Mouse (Mus musculus) midbrain, embryonic 14.5 days (tissue): ENCODE results near the gene Plek2. TPM values are rescaled to one million over a fixed set of nuclear protein-coding genes. Genes with fewer than 3 reads are reported as not detected.
A peak's percentile ranks its signal among the peaks of the same experiment; 100 is the strongest.

ENCODE experiments used
- ATAC-seq: fragments of 200-750 bp; cut with Nextera tagmentation; 2 replicates; pipeline ENCODE4 v1.8.0; 2017; ENCODE audit warnings: moderate number of reproducible peaks, moderate library complexity; ENCODE audit not compliant: low FRiP score, low TSS enrichment
- DNase-seq: peaks from one replicate; pipeline ENCODE4 v3.0.0-alpha.2; 2015
- H3K27ac ChIP-seq: fragments of 300-500 bp; sonication (generic); replicated peaks from 2 replicates; pipeline ENCODE4 v1.5.1; 2014; ENCODE audit warnings: mild to moderate bottlenecking, low read depth, low read length, moderate library complexity
- H3K27me3 ChIP-seq: fragments of 300-500 bp; sonication (generic); 2 replicates; pipeline ENCODE4 v1.6.1; 2014; ENCODE audit warnings: low read length, control low read depth, mixed read lengths; ENCODE audit not compliant: control insufficient read depth, insufficient read depth
- H3K36me3 ChIP-seq: fragments of 300-500 bp; sonication (generic); 2 replicates; pipeline ENCODE4 v1.6.1; 2014; ENCODE audit warnings: low read length, control low read depth; ENCODE audit not compliant: control insufficient read depth, insufficient read depth
- H3K4me1 ChIP-seq: fragments of 300-500 bp; sonication (generic); 2 replicates; pipeline ENCODE4 v1.6.1; 2014; ENCODE audit warnings: mild to moderate bottlenecking, antibody characterized with exemption, low read length, control low read depth; ENCODE audit not compliant: control insufficient read depth, insufficient read depth
- H3K4me2 ChIP-seq: fragments of 300-500 bp; sonication (generic); 2 replicates; pipeline ENCODE4 v1.6.1; 2014; ENCODE audit warnings: mild to moderate bottlenecking, low read length, moderate library complexity
- H3K4me3 ChIP-seq: fragments of 300-500 bp; sonication (generic); replicated peaks from 2 replicates; pipeline ENCODE4 v1.5.1; 2014; ENCODE audit warnings: low read depth, low read length
- H3K9ac ChIP-seq: fragments of 300-500 bp; sonication (generic); replicated peaks from 2 replicates; pipeline ENCODE4 v1.6.1; 2014; ENCODE audit warnings: mild to moderate bottlenecking, low read length, moderate library complexity
- H3K9me3 ChIP-seq: fragments of 300-500 bp; sonication (generic); 2 replicates; pipeline ENCODE4 v1.6.1; 2016; ENCODE audit warnings: low read length, control low read depth, mixed read lengths; ENCODE audit not compliant: control insufficient read depth
- WGBS: fragments of 180-500 bp; shearing (Covaris S2); extraction: QIAGEN DNeasy Blood & Tissue Kit; methylation state at CpG from one replicate; pipeline ENCODE4 v1.1.7; 2014; 5-methylcytosine and 5-hydroxymethylcytosine counted together
- polyA plus RNA-seq: library from polyadenylated mRNA; unstranded; fragments of >200 nt; fragmentation: Nextera tagmentation; extraction: Ambion mirVana; gene quantifications from 2 replicates; pipeline ENCODE4 v1.2.1, GENCODE M21; 2014

The Plek2 gene
- polyA plus RNA-seq, 1 experiment from 2014 or later: 0.92 TPM

- H3K4me1 ChIP-seq: peaks cover 9% of the 10 kb centered on the region; the same call in 1 of the 2 replicates
- no peaks in the 10 kb centered on the region for H3K36me3 ChIP-seq
- DNase-seq (no peak), ATAC-seq (no peak)
- H3K27ac ChIP-seq: no peak overlapping the region
- no peak overlapping the region for H3K9ac ChIP-seq
- no peak overlapping the region for H3K4me2 ChIP-seq
- no peak overlapping the region for H3K4me3 ChIP-seq
- H3K27me3 ChIP-seq: peaks cover 15% of the 10 kb centered on the region; the same call in 1 of the 2 replicates
- H3K9me3 ChIP-seq: no peaks in the 10 kb centered on the region
- WGBS: 81% methylated on average over 4 of the region's 4 CpGs
Observed at GRCm38 (mm10) chr12:78903313-78903712, 3.5 kb downstream of the Plek2 start.

GRCm38 (mm10) chr12:78901467-78901866 lies 5.3 kb downstream of the Plek2 start:
- 0 out of 2 replicates have a peak, but pooled peaks cover 4% of the 10 kb centered on the region for H3K27me3 ChIP-seq
- WGBS: 87% methylated on average over 5 of the region's 5 CpGs
- H3K4me2 ChIP-seq: no peak overlapping the region
- no peak overlapping the region for H3K27ac ChIP-seq
- no peak overlapping the region for H3K9ac ChIP-seq
- H3K4me1 ChIP-seq: no peaks in the 10 kb centered on the region
- H3K36me3 ChIP-seq: no peaks in the 10 kb centered on the region
- ATAC-seq: no peak
- no peak overlapping the region for H3K4me3 ChIP-seq
- no peak for DNase-seq
- no peaks in the 10 kb centered on the region for H3K9me3 ChIP-seq

DNA sequence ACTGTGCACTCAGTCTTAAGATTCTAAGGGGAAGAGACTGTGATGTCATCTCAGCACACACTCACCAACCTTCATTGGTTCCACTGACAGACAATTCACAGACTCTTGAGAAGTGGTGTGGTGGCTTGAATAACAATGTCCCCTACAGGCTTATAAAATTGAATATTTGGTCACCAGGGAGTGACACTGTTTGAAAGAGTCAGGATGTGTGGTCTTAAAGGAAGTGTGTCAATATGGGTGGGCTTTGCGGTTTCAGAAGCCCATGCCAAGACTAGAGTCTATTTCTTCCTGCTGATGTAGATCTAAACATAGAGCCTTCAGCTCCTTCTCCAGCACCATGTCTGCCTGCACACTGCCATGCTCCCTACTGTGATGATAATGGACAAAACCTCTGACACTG lies 8.9 kb downstream of the Plek2 start:
- ATAC-seq: no peak
- no peak overlapping the region for H3K4me3 ChIP-seq
- no peaks in the 10 kb centered on the region for H3K4me1 ChIP-seq
- H3K36me3 ChIP-seq: no peaks in the 10 kb centered on the region
- no peak overlapping the region for H3K9ac ChIP-seq
- H3K4me2 ChIP-seq: no peak overlapping the region
- no peaks in the 10 kb centered on the region for H3K27me3 ChIP-seq
- no peaks in the 10 kb centered on the region for H3K9me3 ChIP-seq
- no peak overlapping the region for H3K27ac ChIP-seq
- no peak for DNase-seq
- 95% methylated on average over 1 of the region's 1 CpGs for WGBS

DNA sequence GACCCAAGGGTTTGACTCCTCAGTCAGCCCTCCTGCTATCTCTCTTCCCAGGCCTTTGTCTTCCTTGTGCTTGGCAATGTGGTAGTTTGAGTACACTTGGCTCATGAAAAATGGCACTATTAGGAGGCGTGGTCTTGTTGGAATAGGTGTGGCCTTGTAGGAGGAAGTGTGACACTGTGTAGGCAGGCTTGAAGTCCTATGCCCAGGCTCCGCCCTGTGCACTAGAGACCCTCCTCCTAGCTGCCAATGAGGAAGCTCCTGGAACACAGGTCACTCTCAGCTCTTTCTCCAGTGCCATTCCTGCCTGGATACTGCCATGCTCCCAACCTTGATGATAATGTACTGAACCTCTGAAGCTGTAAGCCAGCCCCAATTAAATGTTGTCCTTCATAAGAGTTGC lies 15.6 kb downstream of the Plek2 start:
- WGBS: 95% methylated on average over 2 of the region's 2 CpGs
- Histone ChIP-seq H3K9me3 (no peaks in the 10 kb centered on the region), H3K27ac (no peak overlapping the region), H3K4me3 (no peak overlapping the region), H3K4me2 (no peak overlapping the region), H3K9ac (no peak overlapping the region), H3K4me1 (no peaks in the 10 kb centered on the region), H3K36me3 (peaks cover 14% of the 10 kb centered on the region), H3K27me3 (no peaks in the 10 kb centered on the region)
- ATAC-seq (no peak), DNase-seq (no peak)

GRCm38 (mm10) chr12:78890062-78890461 lies 16.7 kb downstream of the Plek2 start:
- Histone ChIP-seq H3K4me2 (no peak overlapping the region), H3K4me3 (no peak overlapping the region), H3K27me3 (no peaks in the 10 kb centered on the region), H3K4me1 (no peaks in the 10 kb centered on the region), H3K36me3 (peaks cover 25% of the 10 kb centered on the region), H3K9me3 (no peaks in the 10 kb centered on the region), H3K27ac (no peak overlapping the region), H3K9ac (no peak overlapping the region)
- DNase-seq: no peak
- ATAC-seq: no peak
- WGBS: 93% methylated on average over 1 of the region's 1 CpGs

GRCm38 (mm10) chr12:78874581-78874980 lies 32.2 kb downstream of the Plek2 start:
- H3K9ac ChIP-seq: no peak overlapping the region
- H3K9me3 ChIP-seq: no peaks in the 10 kb centered on the region
- H3K4me1 ChIP-seq: no peaks in the 10 kb centered on the region
- DNase-seq (no peak), ATAC-seq (no peak)
- no peak overlapping the region for H3K27ac ChIP-seq
- no peak overlapping the region for H3K4me2 ChIP-seq
- peaks cover 60% of the 10 kb centered on the region for H3K36me3 ChIP-seq
- H3K4me3 ChIP-seq: no peak overlapping the region
- 97% methylated on average over 3 of the region's 3 CpGs for WGBS
- no peaks in the 10 kb centered on the region for H3K27me3 ChIP-seq

DNA sequence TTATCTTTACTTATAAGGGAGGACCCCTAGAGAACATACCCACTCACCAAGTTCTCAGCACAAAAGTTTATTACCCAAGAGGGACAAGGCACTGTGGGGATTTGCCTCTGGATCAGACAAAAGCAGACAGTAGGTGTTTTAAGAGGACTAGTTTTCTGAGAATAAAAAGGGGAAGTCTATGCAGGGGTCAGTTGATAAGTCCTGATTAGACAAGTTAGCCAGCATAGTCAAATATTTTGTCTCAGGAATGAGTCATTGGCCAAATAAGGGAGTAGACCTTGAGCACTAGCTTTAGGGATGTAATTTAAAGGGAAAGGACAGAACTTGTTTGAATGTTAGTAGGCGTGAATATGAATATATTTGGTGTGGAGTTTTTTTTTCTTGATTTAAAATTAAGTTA lies 38.6 kb downstream of the Plek2 start:
- Histone ChIP-seq H3K27me3 (no peaks in the 10 kb centered on the region), H3K4me1 (peaks cover 3% of the 10 kb centered on the region), H3K36me3 (peaks cover 32% of the 10 kb centered on the region), H3K27ac (no peak overlapping the region), H3K4me3 (no peak overlapping the region), H3K4me2 (no peak overlapping the region), H3K9ac (no peak overlapping the region), H3K9me3 (no peaks in the 10 kb centered on the region)
- no peak for DNase-seq
- no peak for ATAC-seq
- WGBS: 88% methylated on average over 1 of the region's 1 CpGs

GRCm38 (mm10) chr12:78865434-78865833 lies 41.3 kb downstream of the Plek2 start:
- Histone ChIP-seq H3K9ac (no peak overlapping the region), H3K36me3 (peaks cover 24% of the 10 kb centered on the region), H3K27ac (no peak overlapping the region), H3K4me1 (peaks cover 12% of the 10 kb centered on the region), H3K27me3 (no peaks in the 10 kb centered on the region), H3K9me3 (no peaks in the 10 kb centered on the region), H3K4me3 (no peak overlapping the region), H3K4me2 (no peak overlapping the region)
- ATAC-seq: no peak
- DNase-seq: no peak
- 100% methylated on average over 1 of the region's 1 CpGs for WGBS

DNA sequence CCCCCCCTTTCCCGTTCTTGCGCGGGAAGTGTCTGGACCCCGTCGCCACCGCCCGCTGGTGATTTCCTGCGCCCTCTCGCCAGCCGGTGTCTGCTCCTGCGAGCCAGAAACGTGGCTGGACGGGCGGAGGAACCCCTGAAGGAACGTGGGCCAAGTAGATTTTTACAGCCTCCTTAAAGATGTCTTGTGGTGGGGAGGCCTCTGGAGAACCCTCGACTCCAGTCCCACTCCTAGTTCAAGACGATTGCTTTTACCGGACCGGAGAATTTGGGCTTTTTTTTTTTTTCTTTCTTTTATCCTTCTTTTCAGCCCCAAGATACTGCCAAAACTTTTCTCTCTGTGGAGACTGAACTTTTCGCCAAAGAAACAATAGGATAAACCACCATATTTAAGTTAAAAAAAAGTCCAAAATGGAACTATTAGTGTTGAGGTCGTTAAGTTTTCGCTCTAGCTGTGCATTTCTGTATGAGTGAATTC lies 44.5 kb downstream of the Plek2 start:
- Histone ChIP-seq H3K27me3 (no peaks in the 10 kb centered on the region), H3K27ac (peak overlapping the region; percentile 79), H3K36me3 (peaks cover 5% of the 10 kb centered on the region), H3K4me3 (peak overlapping the region; percentile 88), H3K9me3 (no peaks in the 10 kb centered on the region), H3K4me2 (peak overlapping the region; percentile 90), H3K9ac (peak overlapping the region; percentile 73), H3K4me1 (peaks cover 24% of the 10 kb centered on the region)
- ATAC-seq: no peak
- no peak for DNase-seq
- 0% methylated on average over 22 of the region's 22 CpGs for WGBS
